Mouse (Mus musculus): ENCODE results near the gene Magi2.

The Magi2 gene

DNA sequence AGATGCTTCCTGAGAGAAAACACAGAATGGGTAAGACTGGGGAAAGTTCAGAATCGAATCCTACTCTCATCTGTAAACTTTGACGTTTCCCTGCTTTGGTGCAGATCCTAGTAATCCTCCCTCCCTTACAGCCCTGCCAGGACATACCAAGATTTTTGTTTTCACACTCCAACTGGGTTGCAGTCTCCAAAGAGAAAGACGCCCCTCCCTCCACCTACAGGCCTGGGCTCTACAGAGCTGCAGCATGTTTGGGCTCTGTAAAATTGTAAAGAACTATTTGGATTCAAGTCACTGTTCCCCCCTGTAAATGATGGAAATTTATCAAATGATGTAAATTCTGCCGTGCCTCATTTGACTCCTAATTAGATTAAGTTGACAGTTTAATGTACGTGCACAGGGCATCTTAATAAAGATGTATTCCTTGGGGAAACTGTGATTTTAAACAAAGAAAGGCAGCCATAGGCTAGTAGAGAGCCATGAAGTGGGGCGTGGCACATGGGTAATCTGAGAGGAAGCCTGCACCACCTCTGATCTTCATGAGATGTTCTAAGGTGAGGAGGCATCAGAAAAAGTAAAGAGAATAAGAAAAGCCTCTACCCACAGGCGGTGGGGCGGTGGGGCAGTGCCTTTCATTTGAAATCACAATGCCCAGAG is 1310.7 kb downstream of the Magi2 start:
- DNase-seq = no peak

DNA sequence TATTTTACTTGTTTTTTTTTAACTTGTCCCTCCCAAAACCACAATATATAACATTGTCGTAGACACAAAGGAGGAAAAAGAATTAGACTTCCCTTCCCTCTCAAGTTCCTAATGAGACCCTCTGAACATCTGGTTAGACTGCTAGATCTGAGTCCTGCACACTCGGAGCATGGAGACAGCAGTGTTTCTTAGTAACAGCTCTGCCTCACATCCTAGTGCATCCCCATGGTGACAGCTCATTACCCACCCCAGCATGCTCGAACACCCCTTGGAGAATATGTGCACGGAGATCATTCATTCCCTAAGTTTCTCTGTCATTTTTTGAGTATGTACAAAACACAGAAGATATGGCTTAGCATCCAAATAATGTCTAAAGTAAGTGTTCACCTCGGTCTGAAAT is 1317.5 kb downstream of the Magi2 start:
- DNase-seq = no peak

DNA sequence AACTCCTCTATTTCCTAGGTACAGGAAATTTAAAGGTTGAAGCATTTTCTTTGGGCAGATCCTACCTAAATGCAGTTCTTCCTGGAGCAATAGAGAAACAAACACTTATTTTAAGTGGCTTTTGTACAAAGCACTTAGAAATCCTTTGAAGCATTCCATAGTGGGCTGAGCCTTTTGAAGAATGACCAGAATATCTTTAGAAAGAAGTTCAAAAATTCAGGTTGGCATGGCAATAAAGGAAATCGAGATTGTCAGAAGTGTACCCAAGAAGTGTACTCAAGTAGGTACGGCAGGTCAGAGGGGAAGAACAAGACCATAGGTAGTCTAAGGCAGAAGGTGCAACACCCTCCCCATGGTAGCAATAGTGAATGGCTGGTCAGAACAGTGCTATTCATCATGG is 1332.5 kb downstream of the Magi2 start:
- no peak for DNase-seq

DNA sequence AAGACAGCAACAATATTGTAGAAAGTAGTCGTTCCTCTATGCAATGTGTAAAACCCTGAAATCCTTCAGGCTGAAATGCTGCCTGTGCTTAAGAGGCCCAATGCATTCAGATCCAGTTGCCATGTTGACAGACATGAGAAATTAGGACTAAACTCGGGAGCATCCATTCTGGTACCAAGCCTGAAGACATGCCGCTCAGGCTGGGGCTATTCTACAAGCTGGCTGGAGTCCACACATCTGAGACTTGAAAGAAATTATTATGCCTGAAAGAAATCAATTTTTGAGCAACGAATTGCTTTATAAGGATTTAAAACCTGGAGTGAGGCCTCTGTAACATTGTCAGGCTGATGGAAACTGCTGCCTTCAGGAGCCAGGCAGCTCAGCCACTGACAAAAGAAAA is 1333.0 kb downstream of the Magi2 start:
- no peak for DNase-seq

DNA sequence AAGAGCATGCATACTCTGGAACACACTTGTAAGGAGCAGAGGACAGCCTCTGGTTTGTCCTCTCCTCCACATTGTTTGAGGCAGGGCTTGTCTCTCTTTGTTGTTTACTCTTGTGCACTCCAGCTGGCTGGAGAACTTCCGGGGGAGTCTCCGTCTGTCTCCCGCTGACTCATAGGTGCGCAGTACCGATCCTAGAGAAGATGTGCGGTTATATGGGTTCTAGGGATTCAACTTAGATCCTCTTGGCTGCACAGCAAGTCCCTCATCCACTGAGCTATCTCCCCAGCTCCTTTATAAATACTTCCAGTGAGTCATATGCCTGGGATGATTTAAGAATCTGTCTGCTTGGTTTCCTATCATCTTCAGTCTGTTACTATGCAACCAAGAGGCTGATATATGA is 1341.6 kb downstream of the Magi2 start:
- no peak for DNase-seq

DNA sequence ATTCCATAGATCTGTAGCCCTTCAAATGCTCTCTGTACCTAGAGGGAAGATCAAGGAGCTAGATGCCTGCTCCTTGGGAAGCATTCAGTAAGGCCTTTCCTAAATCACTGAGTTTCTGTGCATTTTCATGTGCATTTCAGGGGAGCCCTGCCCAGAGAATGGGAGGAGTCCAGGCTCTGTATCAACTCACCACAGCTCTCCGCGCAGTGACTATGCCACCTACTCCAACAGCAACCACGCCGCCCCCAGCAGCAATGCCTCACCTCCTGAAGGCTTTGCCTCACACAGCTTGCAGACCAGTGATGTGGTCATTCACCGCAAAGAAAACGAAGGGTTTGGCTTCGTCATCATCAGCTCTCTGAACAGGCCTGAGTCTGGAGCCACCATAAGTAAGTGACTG is 1342.1 kb downstream of the Magi2 start:
- no peak for DNase-seq

DNA sequence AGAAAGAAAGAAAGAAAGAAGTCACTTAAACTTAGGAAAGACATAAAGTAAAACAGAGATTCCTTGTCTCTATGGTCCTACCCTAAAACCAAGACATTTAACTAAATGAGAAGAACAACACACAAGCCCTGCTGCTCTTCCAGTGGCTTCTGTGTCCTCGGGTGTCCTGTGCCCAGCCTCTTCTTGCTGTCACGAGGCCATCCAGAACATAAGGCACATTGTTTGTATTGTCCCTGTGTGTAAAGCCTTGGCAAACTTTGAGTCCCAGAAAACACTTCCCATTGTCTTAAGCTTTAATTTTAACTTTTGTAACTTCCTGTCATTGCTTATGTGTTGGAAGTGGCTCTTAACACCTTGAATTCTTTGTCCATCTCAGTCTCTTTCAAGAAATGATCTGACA is 1348.0 kb downstream of the Magi2 start:
- no peak for DNase-seq

DNA sequence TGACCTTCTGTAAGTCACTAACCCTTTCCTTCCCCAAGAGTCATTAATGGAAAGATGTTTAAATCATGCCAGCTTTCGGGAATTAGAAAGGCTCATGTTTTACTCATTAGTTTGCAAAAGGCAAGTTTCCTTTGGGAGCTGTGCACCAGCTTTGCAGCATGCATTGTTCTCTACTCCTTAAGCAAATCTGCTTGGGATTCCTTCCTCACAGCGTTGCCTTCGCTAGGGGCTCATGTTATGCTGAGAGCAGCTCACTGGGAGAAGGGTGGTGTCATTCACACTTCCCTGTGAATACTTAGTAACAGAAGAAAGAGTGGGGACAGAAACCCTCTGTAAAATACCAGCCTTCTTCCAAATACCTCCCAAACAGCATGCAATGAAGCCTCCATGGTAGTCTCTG is 1349.0 kb downstream of the Magi2 start:
- no peak for DNase-seq

DNA sequence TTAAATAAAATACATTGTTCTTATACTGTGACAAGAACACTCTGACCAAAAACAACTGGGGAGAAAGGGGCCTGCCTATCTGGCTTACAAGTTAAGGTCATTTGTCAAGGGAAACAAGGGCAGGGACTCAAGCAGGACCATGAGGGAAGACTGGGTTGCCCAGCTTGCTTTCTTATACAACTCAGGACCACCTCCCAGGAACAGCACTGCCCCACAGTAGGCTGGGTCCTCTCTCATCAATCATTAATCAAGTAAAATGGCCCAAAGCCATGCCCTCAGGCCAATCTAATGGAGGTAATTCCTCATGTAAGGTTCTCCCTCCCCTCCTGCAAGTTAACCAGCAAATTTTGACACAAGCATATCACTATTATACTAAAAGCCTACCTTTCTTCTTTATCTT is 1349.4 kb downstream of the Magi2 start:
- no peak for DNase-seq

DNA sequence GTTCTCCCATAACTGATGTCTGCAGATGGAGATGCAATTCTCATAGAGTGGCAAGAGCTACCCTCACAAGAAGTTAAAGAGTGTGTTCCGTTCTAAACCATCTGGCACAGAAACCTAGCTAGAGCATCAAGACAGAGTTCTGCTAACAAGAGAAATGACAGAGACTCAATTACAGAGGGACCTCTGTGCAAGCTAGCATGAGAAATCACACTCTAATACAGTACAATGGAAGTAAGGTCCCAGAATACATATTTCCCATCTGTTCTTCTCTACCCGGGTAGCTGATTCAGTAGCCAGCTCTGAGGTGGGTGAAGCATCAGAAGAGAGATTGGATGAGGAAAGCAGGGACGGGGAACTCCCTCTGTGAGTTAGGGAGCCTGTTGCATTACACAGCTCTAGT is 1351.8 kb downstream of the Magi2 start:
- DNase-seq = no peak

DNA sequence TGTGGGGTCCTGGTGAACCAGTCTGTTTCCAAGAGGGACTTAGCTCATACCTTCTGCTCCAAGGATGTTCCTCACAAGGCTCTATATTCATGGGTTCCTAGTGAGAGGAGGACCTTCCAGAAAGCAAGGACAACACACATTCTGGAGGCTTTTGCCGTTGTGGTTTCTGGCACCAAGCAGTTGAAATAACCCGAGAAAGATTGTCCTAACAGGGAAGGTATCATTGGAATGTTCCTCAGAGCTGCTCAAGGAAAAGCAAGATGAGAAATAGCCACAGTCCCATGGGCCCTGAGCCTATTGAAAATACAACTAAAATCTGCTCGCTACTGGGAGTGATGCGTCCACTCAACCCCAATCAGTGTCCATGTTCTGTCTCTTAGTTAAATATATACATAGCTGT is 1353.8 kb downstream of the Magi2 start:
- no peak for DNase-seq

DNA sequence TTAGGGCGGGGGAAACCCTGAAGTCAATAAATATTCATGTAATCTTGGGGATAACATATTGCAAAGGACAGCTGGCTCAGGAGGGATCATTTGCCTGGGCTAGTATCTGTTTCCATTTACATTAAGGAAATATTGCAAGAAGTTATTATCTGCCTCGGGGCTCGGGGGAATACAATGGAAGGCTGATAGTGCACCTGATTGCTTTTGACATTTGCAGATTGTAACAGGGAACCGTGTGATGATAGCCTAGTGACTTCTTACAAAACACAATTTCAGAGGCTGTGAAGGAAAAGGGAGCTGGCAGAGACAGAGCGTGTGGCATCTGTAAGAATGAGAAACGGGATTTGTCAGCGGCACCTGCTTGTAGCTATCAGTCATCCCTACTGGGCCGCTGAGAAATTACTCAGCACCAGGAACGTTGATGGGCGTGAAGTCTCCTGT is 1356.2 kb downstream of the Magi2 start:
- DNase-seq = no peak

DNA sequence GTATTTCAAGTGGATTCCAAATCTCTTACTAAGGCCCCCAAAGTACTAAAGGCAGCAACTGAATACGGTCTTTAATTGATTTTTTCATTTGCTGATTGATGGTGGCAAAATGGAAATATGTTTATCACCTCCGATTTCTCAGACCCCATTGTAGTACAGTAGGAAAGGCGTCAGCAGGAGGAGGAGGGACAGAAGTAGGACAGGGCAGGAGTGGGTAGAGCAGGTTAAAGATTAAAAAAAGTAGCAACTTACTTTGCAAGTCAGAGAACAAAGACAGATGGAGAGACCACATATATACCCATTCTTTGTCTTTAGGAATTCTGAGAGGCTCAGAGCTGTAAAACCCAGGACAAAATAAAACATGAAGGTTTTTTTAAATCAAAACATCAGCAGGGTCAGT is 1356.8 kb downstream of the Magi2 start:
- DNase-seq = no peak

DNA sequence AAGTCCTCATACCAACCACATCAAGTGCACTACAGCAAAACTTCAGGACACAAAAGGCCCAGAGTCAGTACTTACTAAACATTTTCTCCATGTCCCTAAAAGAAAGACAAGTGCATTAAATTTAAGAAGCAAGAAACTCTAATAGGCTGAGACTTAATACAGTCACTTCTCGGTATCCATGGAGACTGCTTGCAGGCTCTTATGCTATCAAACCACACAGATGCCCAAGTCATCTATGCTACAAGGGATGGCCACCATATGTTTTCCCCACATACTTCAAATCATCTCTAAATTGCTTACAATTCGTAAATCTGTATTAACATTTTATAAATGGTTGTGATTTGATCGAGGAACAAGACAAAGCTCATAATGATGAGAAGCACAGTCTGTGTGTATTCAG is 1357.9 kb downstream of the Magi2 start:
- DNase-seq = no peak

DNA sequence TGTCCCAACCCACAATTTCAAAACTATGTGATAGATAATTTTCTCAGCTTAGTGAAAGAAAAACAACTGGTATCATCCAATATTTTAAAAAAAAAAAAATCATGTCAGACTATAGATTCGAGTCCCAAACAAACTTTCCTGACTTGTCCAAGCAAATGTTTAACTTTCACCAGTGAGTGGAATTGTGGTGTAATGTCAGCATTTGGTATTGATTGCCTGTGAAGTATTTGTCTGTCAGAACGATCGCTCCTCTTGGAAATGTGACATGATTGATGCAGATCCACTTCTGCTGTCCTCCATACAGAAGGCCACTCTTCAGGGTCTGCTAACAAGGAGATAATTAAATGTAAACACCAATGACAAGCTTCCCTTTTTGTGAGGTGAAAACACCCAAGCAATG is 1362.9 kb downstream of the Magi2 start:
- no peak for DNase-seq

DNA sequence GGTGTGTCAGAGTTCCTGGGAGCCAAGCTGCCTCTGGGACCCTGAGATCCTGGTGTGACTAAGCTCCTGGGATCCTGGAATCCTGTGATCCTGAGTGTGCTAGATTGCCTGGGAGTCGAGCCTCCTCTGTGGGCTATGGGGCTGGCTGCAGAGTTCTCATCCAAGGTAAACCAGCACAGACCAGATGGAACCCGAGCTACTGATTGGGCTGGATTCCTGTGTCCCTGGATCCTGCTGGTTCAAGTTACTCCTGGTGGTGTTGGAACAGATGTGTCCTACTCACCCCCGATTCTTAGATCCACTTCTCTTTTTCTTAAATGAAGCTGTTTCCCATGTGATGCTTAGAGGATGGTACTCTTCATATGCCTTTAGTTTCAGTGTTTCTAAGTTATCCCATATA is 1371.4 kb downstream of the Magi2 start:
- no peak for DNase-seq

DNA sequence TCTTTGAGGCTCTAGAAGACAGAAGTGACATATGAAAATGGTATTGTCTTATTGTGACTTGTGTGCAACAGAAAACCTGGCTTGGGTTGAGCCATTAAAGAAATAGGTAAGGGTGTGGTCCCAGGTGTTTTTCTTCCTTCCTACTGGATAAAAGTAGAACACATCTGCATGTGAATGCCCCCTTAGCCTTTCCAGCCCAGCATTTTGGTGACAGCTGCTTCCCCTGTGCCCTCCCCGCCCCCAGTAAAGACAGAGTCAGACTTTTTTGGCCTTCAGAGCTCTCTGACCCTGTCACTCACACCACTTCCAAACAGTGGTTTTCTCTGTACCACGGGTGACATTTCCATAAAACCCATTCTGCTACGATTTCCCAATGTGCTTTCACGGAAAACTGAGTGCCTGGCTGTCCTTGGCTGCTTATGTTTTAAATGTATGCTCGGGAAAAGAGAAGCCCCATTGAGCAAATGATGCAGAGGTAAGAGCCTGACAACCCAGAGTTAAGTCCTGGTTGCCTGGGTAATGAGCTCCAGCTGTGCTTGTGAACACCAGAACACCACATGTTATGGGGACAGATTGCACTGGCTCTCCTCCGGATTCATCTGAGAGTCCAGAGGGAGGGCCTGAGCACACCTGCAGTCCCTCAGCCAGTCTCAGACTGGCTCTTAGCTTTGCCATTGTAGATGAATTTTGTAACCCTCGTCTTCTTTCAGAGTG is 1377.1 kb downstream of the Magi2 start:
- DNase-seq = no peak

DNA sequence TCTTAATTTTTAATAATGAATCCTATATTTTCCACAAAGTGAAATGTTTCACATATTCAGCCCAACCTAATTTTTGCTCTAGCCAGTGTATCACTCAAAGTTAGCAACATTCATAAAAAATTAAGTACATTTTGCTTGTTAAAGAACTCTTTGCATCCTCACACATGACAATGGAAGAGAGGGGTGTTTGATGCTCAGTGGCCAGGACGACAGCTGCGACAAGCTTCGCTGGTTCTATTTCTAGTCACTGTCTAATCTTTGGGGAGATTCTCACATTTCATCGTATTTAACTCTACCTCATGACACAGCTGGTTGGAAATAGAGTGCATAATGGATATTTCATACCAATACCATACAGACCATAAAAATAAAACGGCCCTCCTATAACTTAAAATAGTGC is 1379.7 kb downstream of the Magi2 start:
- DNase-seq = no peak

DNA sequence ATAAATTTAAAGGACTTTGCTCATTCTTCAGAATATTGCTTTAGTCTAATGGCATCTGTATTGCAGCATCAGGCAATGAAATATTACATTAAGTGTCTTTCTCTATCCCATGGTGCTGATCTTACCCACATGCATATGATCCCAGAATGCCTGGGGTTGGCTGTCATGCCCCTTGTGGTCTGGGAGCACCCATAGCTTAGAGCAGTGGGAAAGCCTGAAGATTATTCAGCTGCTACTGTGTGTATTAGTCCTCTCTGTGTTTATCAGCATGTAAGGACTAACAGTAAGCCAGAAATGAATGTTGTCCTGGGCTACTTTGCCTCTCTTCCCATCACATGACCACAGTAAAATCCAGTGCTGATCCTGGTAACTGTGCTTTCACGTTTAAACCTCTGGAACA is 1380.7 kb downstream of the Magi2 start:
- no peak for DNase-seq

DNA sequence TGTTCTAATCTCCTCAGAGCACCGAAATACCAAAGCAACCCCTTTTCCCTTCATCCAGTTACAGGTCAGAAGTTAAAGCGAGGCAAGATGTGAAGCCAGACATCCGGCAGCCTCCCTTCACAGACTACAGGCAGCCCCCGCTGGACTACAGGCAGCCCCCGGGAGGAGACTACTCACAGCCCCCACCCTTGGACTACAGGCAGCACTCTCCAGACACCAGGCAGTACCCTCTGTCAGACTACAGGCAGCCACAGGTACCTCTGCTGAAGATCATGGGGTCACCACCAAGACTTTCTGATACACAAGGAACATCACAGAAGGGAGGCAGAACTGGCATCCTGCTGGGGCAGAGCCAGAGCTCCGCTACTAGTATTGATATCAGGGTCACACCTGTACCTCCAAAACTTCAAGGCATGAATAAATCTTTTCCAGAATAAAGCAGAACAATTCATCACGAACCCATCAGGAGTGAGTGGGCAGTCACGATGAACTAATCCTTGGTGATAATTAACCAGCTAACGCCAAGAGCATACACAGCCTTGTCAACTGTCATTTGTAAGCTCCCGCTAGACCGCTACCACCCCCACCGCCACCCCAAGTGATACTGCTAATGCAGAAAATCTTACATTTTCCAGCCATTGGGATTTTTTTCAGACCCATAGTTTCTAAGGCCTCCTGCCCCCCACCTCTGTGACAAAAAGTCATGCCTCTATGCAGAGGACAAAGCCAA is 1382.5 kb downstream of the Magi2 start:
- DNase-seq = no peak

DNA sequence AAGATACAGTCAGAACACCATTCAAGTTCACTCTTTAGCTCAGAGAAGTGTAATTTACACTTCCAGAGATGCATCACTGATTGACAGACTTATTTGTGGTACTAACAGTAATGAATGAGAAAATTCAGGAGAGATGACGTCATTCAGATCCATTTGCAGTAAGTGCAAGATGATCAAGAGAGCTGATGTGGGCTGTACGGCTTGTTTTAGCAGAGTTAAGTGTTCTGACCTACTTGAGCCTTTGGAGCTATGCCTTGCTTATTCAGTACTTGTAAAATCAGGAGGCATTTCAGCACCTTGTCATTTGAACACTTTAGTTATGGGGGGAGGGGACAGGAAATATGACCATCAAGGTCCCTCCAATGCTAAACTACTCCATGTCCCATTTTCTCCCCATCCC is 1383.8 kb downstream of the Magi2 start:
- no peak for DNase-seq

DNA sequence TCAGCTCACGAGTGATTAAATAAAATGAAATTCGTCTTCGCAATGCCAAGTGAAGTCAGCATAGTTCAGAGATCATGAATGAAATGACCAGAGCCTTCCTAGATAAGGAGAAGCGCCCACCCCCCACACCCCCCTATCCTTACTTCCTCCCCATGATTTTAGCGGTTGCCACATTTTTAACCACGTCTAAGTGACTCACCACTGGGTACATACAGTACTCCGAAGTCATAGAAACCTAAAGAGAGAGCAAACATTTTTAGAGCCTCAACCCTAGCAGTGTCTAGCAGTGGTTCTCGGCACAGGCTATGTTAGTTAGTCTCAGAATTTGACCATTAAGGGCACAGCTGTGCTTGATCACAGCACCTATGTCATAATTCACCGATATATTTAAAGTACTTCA is 1385.8 kb downstream of the Magi2 start:
- no peak for DNase-seq

DNA sequence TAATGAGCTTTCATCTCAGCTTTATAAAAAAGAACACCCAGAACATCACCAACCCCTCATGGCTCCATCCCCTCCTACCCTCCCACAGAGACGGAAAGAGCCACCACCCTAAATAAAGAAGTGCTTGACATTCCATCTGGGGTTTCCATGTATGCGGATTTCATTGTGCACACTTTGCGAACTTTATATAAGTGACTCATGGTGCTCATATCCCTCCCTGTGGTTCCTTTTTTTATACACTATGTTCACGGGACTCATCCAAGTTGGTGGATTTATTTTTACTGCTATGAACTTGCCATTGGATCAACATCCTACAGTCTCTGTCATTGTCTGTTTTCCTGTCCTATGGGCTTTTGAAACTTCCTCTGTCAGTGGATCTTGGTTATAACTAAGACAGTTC is 1388.1 kb downstream of the Magi2 start:
- DNase-seq = no peak

Measured in kidney, postnatal 10 days (tissue).